Mouse (Mus musculus): Measurements from ENCODE around the gene Cyp4f39. TPM values are rescaled to one million over a fixed set of nuclear protein-coding genes. Genes with fewer than 3 reads are reported as not detected.
"Not testable (repeated sequence)": the region's sequence is repeated elsewhere in the genome, so short reads cannot be mapped to it uniquely, and the experiment has no call there.

Gene Cyp4f39
- total RNA-seq, 2 experiments from 2014 or later, result not detected

DNA sequence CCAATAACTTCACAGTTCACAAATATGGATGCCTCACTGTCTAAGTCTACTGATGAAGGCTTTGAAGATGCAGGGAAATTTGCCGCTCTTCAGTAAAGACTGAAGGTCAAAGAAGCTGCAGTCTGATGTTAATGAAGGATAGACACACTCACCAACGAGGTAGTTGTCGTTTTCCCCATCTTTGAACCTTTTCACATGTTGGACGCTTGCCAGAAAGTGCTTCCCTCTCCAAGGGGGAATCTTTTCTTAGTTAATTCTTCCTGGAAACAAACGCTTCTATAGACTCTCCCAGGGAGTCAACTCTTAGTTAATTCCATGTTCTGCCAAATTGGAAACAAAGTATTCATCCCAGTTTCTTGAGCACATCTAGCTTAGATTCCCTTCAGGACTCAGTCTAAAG is 63.6 kb downstream of the Cyp4f39 start:
- H3K27ac ChIP-seq, result no peak overlapping the region
- no peak for TF ChIP-seq CTCF (IDR thresholded peaks at IDR 0.05)
- intact Hi-C loops (cut with DNase I), result no loop called here
- DNase-seq (ENCODE audit: extremely low spot score in 1 of 2, low spot score in 2 of 2), result no peak
- no peak overlapping the region for H3K4me3 ChIP-seq

DNA sequence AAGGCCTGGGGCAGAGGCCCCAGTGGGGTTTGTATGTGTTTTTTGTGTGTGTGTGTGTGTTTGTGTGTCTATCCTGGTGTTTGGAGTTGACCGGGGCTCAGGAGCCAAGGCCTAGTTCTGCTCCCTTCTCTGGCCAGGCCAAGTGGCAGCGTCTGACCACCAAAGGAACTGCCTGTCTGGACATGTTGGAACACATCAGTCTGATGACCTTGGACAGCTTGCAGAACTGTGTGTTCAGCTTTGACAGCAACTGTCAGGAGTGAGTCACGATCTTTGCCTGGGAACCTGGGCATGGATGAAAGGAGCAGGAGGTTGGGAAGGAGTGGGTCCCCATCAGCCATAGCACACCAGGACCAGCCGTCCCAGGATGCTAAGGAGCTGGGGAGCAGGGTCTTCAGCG is 69.5 kb downstream of the Cyp4f39 start:
- TF ChIP-seq CTCF (IDR thresholded peaks at IDR 0.05), result no peak
- no peak overlapping the region for H3K4me3 ChIP-seq
- DNase-seq (ENCODE audit: extremely low spot score in 1 of 2, low spot score in 2 of 2), result no peak
- no peak overlapping the region for H3K27ac ChIP-seq
- intact Hi-C loops (cut with DNase I), result no loop called here

DNA sequence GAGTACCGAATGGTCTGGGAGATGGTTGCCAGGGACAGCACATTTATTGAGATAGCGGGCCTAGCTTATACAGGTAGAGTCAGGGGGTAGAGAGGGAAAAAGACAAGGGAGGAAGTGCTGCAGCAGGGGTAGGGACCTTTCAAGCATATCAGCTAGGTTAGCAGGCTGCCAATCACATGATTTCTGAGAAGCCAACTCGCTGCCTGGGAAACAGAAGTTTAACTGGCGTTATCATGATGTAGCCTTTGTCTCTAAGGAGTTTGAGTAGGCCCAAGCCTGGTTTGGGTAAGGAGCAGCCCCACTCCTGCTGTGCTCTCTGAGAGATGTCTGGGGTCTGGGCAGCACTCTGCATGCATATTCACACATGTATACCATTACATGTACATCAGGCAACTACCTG is 69.9 kb downstream of the Cyp4f39 start:
- no peak for DNase-seq (ENCODE audit: extremely low spot score in 1 of 2, low spot score in 2 of 2)
- intact Hi-C loops (cut with DNase I), result no loop called here

DNA sequence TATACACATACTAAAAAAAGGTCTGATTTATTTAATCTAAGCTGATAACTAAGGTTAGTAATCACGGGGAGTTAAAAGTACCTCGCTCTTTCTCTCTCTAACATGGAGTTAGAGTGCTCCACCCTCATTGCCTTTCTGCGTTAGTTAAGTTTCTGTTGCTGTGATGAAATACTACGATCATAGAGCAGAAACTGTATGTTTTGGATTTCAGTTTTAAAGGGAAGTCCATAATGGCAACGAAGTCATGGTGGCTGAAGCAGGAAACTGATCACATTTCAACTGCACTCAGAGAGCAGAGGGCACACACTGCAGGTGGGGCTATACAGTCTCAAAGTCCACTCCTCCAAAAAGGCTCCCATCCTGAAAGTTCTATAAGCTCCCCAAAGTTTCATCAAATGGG is 70.3 kb downstream of the Cyp4f39 start:
- H3K27ac ChIP-seq, result no peak overlapping the region
- no peak for TF ChIP-seq CTCF (IDR thresholded peaks at IDR 0.05)
- H3K4me3 ChIP-seq, result no peak overlapping the region
- DNase-seq (ENCODE audit: extremely low spot score in 1 of 2, low spot score in 2 of 2), result no peak
- intact Hi-C loops (cut with DNase I), result no loop called here

More for the DNA sequence above, 69.9 kb downstream of the Cyp4f39 start:
- Histone ChIP-seq H3K27ac (no peak overlapping the region), H3K4me3 (no peak overlapping the region)
- no peak for TF ChIP-seq CTCF (IDR thresholded peaks at IDR 0.05)

DNA sequence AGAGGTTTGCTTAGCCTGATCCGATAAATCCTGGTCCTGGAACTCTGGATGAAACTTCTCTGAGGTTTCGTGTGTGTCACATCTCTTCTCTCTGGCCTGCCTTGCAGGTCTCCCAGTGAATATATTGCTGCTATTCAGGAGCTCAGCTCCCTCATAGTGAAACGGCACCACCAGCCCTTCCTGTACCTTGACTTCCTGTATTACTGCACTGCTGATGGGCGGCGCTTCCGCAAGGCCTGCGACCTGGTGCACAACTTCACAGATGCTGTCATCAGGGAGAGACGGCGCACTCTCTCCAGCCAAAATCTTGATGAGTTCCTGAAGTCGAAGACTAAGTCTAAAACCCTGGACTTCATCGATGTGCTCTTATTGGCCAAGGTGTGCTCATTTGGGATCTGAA is 71.4 kb downstream of the Cyp4f39 start:
- no peak for TF ChIP-seq CTCF (IDR thresholded peaks at IDR 0.05)
- DNase-seq (ENCODE audit: extremely low spot score in 1 of 2, low spot score in 2 of 2), result no peak
- intact Hi-C loops (cut with DNase I), result no loop called here
- no peak overlapping the region for H3K27ac ChIP-seq
- H3K4me3 ChIP-seq, result no peak overlapping the region

DNA sequence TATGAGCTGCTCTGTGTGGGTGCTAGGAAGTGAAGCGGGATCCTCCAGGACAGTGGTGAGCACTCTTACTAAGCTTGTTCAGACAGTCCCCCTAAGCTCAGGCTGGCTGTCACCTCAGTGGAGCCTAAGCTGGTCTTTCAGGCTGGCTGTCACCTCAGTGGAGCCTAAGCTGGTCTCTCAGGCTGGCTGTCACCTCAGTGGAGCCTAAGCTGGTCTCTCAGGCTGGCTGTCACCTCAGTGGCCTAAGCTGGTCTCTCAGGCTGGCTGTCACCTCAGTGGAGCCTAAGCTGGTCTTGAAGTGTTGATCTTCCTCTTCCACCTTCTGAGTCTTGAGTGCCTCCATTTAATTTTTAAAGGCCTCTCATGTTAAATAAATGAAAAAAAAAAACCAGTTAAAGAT is 73.8 kb downstream of the Cyp4f39 start:
- H3K4me3 ChIP-seq; H3K27ac ChIP-seq; DNase-seq (ENCODE audit: extremely low spot score in 1 of 2, low spot score in 2 of 2): not testable (repeated sequence)
- intact Hi-C loops (cut with DNase I), result loop anchor here (5.0 kb wide), 1 partner anchor 426 kb away; no protein-coding TSS in a partner anchor

DNA sequence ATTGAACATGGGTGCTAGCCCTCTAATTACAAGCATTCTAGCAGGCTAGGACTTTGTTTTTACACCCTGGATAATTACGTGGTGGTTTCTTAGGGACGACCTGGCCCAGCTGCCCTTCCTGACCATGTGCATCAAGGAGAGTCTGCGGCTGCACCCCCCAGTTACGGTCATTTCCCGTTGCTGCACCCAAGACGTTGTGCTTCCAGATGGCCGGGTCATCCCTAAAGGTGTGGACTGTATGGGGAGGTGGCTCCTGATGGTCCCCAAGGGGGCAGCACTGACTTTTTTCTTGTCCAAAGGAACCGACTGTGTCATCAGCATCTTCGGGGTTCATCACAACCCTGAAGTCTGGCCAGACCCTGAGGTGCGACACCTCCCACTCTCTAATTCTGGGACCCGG is 75.2 kb downstream of the Cyp4f39 start:
- Histone ChIP-seq H3K4me3 (no peak overlapping the region), H3K27ac (no peak overlapping the region)
- no peak for TF ChIP-seq CTCF (IDR thresholded peaks at IDR 0.05)
- DNase-seq (ENCODE audit: extremely low spot score in 1 of 2, low spot score in 2 of 2), result no peak
- intact Hi-C loops (cut with DNase I), result loop anchor here (5.0 kb wide), 1 partner anchor 425 kb away; no protein-coding TSS in a partner anchor

DNA sequence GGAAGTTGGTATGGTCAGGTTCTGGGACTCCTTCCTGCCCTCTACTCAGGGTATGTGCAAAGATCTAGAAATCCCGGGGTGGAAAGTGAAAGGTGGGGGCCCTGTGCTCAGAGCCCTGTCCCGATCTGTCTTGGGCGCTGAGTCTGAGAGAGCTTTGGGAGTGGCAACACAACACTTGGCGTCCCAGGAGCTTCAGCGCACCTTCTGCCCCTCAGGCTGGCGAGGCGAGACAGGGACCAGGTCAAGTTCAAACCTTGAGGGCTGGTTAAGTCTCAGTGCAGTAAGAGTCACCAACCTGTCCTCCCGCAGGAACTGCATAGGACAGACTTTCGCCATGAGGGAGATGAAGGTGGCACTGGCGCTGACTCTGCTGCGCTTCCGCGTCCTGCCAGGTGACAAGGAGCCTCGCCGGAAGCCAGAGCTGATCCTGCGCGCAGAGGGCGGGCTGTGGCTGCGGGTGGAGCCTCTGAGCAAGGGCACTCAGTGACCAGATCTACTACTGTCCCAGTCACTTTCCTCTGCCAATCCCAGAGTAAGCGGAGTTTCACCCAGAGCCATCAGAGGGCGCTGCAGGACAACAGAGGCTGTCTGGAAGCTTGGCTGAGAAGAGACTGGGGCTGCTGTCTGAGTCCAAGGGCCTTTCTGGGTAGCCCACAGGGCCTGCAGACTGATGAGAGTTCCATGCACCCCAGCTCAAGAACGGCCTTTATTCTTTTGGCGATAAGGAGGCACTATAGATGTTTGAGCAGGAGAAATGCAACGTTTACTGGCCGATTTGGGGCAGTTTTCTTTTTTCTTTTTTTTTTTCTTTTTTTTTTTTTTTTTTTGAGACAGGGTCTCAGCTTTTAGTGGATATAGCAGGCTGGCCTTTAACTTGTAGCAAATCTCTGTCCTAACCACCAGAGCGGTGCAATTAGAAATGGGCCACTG is 76.2 kb downstream of the Cyp4f39 start:
- Histone ChIP-seq H3K4me3 (peak overlapping the region; percentile 7; the same call in 1 of the 2 replicates), H3K27ac (no peak overlapping the region)
- peak; percentile 78 to 82 for DNase-seq (ENCODE audit: extremely low spot score in 1 of 2, low spot score in 2 of 2)
- intact Hi-C loops (cut with DNase I), result loop anchor here (5.0 kb wide), 1 partner anchor 424 kb away; no protein-coding TSS in a partner anchor
- TF ChIP-seq CTCF (IDR thresholded peaks at IDR 0.05), result peak; percentile 81

DNA sequence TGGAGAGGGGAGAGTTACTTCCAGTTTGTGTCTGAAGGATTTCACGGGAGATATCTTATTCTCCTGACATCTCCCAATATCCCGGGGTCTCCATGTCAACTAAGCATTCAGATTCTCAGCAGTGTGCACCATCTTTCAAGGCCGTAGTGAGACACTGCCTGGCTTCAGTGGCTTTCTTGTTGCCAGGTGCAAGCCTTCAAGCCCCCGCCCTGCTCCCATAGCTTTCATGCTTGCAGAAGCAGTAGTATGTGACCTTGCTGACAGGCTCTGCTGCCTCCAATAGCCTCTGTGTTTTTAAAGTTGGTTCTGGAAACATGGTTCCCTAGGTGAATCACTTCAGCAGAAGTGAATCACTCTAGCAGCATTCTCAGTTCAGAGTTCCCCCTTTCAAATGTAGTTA is 79.8 kb downstream of the Cyp4f39 start:
- intact Hi-C loops (cut with DNase I); H3K27ac ChIP-seq; DNase-seq (ENCODE audit: extremely low spot score in 1 of 2, low spot score in 2 of 2): not testable (repeated sequence)

DNA sequence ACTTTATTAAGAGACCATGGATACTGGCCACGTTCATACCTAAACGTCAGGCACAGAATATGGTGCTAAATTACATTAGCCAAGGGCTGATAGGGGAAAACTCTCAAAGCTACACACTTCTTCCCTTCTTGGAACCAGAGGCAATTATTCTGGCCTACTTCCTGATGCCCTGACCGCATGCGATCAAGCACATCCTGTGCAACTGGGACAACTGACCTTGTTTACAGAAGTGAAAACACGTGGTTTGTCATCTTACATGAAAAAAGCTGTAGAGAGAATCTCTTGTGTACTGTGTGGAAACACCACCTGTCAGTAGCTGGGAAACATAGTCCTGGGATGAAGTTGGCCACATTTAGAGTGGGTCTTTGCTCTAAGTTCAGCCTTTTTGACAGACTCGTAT is 81.5 kb downstream of the Cyp4f39 start:
- no peak for DNase-seq (ENCODE audit: extremely low spot score in 1 of 2, low spot score in 2 of 2)
- Histone ChIP-seq H3K27ac (no peak overlapping the region), H3K4me3 (no peak overlapping the region)
- intact Hi-C loops (cut with DNase I), result no loop called here
- no peak for TF ChIP-seq CTCF (IDR thresholded peaks at IDR 0.05)

More for the DNA sequence above, 79.8 kb downstream of the Cyp4f39 start:
- H3K4me3 ChIP-seq, result not testable (repeated sequence)

DNA sequence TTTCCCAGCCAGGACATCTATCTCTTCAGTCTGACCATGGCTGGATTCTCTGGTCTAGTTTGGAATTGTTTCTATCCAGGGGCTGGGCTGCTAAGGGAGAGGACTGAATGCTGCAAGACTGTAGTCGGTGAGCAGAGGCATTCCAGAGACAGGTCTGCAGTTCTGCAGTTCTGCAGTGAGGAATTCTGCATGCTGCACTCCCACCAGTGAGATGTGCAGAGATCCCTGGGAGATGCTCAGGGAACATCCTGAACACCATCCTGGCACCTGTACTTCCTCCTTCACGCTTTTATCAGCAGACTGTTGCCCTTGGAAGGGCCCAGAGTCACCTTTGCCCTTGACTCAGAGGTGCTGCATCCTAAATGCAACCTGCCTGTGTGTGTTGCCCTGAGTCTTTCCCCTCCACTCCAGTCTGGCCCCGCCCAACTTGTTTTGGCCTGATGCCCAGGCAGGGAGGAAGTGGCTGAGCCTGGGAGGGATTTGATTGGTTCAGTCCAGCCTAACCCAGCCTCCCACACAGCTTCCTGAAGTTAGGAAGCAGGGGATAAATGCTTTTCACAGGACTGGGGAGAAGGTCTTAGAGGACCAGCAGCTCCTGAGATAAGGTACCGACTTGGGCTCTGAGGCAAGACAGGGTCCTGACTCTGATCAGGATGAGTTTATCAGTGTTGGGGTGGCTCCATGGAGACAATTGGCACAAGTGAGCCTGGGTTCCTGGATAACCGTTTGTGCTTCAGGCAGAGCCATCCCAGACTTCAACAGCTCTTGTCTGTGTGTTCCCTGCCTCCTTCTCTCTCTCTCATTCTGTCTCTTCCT is 83.7 kb downstream of the Cyp4f39 start, which contains the start of gene Cyp4f16:
Cyp4f16 (plus strand) TSS at position 508 of the 816 bp plus-strand sequence.
- peak within 1 kb of the TSS; percentile 34 for H3K4me3 ChIP-seq
- intact Hi-C loops (cut with DNase I); H3K27ac ChIP-seq: not testable (repeated sequence)
- DNase-seq (ENCODE audit: extremely low spot score in 1 of 2, low spot score in 2 of 2), result peak; percentile 65 to 75

DNA sequence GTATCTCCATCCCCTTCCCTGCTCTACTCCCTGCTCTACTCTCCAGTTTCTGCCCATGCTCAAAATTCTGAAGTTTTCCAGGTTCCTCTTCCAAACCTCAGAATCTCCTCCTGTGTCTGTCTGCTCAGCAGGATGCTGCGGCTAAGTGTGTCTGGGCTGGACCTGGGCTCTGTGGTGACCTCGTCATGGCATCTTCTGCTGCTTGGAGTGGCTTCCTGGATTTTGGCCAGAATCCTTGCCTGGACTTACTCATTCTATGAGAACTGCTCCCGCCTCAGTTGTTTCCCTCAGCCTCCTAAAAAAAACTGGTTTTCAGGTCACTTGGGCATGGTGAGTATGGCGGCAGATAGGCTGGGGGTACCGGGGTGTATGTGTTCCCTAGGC is 84.3 kb downstream of the Cyp4f39 start:
- H3K27ac ChIP-seq, result no peak overlapping the region
- TF ChIP-seq CTCF (IDR thresholded peaks at IDR 0.05), result no peak
- no peak for DNase-seq (ENCODE audit: extremely low spot score in 1 of 2, low spot score in 2 of 2)
- H3K4me3 ChIP-seq, result peak overlapping the region; percentile 34
- intact Hi-C loops (cut with DNase I), result no loop called here

Other genes starting within 250 kb of the Cyp4f39 start
- gene Brd4, start 168.0 kb upstream of the Cyp4f39 start, total RNA-seq (2021), result 100 to 1,000 TPM; 121 to 138 TPM
- 100 to 1,000 TPM in 1 of 2 experiments, 10 to 100 TPM in 1; 99.6 to 110 TPM for gene Akap8, start 131.5 kb upstream of the Cyp4f39 start, total RNA-seq (2021)
- 100 to 1,000 TPM; 230 to 236 TPM for gene Akap8l, start 102.1 kb upstream of the Cyp4f39 start, total RNA-seq (2021)
- 10 to 100 TPM; 45.9 to 48.4 TPM for gene Wiz, start 63.3 kb upstream of the Cyp4f39 start, total RNA-seq (2021)
- 1 to 10 TPM; 3.8 to 5.2 TPM for gene Rasal3, start 49.1 kb upstream of the Cyp4f39 start, total RNA-seq (2021)
- not detected for gene Pglyrp2, start 28.6 kb upstream of the Cyp4f39 start, total RNA-seq (2021)
- gene Cyp4f17, start 53.3 kb downstream of the Cyp4f39 start, total RNA-seq (2021), result 1 to 10 TPM; 3.6 to 5.1 TPM
- 1 to 10 TPM; 6.0 to 6.1 TPM for gene Cyp4f16, start 83.8 kb downstream of the Cyp4f39 start, total RNA-seq (2021)
- not detected for gene Cyp4f37, start 168.6 kb downstream of the Cyp4f39 start, total RNA-seq (2021)
- gene Cyp4f40, start 206.2 kb downstream of the Cyp4f39 start, total RNA-seq (2021), result not detected
- gene Cyp4f15, start 232.9 kb downstream of the Cyp4f39 start, total RNA-seq (2021), result 10 to 100 TPM; 16.4 to 20.7 TPM

Data from left cerebral cortex, adult 2 months (tissue).